Mouse (Mus musculus): ENCODE data around the gene Tepsin.

Gene Tepsin

DNA sequence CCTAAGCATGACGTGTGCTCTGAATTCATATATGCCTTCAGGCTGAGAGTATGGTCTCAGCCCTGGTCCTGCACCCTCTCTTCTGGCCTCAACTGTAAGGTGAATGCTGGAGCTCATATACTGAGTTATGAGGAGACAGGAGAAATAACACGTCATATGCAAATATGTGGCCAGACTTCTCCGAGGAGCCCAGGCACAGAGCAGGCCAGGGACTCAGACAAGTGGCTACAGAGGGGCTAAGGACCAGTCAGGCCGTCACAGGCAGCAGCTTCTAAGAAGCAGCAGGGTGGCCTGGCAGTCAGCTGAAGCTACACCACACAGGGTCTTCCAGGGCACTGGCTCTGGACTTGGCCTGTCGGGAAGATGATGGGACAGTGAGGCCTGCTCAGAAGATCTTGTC, 35.2 kb downstream of the Tepsin start:
- DNase-seq: no peak

DNA sequence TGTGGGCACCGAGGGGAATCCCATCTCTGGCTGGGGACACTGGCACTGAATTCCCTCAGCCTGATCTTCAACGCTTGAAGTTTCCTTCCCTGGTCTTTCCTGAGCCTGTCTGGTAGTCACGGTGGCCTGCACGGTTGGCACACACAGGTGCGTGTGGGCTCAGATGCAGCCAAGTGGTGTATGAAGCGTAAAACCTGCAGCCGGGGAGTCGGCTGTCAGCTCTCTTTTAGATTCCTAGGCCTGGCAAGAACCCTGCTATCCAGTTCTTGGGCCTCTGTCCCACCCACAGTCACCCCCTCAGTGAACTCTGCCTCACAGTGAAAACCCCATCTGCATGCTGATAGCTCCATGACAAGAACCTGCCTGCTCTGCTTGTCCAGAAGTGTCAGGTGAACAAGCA, 37.9 kb downstream of the Tepsin start:
- DNase-seq: no peak

DNA sequence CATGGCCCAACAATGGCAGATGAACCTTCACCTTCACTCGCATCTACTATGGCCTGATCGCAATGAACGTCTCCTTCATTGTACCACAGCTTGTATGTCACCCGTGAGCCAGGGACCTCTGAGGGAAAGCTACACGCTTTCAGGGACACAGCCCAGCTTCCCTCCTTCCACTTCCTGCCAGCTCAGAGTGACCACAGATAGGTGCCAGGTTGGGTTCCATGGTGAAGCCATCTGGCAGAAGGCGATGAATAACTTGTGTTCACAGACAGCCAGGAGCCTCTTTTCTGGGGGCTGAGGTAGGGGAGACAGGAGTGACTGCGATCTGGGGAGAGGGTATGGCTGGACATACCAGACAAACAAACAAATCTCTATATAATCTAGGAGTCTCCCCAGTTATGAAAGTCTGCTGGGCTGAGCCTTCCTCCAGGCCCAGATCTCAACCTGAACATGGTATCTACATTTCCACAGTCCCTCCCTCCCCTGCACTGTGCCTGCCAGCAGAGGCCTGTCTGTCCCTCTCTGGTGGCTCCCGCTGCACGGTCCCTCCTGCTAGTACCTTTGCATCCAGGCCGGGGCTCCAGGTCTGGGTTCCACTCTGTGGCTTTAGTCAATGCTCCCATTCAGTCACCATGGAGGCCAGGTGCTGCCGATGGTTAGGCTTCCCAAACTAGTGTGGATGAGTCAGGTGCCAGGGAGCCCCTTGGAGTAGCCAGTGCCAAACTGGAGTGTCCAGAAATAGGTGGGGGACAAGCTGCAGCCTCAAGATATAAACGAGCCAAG, 42.4 kb downstream of the Tepsin start:
- DNase-seq: no peak

DNA sequence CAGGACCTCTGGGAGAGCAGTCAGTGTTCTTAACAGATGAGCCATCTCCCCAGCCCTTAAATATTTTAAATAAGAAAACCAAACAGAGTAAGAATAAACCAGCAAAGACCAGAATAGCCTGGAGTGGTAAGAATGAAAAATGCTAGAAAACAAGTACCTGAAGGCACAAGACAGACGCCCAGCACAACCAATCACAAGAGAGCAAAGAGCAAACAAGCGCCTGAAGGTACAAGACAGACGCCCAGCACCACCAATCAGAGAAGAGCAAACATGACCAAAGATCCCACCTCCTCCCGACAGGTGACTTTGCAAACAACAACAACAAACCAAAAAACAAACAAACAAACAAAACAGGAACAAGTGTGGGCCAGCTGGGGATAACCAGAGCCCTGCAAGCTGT, 44.7 kb downstream of the Tepsin start:
- no peak for DNase-seq

DNA sequence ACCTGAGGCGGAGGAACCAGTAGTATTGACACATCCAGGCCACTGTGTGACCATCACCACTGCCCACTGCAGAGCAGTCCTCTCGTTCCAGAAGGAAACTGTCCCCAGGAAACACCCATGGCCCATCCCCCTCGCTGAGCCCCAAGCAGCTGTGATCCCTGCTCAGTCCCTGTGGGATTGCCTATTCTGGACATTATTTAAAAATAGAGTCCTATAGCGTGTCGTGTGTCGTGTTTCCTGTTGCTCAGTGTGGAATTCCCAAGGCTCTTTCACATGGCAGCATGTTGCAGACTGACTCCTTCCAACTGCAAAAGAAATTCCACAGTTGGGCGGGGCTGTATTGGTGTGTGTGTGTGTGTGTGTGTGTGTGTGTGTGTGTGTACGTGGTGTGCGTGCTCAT, 46.3 kb downstream of the Tepsin start:
- DNase-seq: peak; percentile 67

DNA sequence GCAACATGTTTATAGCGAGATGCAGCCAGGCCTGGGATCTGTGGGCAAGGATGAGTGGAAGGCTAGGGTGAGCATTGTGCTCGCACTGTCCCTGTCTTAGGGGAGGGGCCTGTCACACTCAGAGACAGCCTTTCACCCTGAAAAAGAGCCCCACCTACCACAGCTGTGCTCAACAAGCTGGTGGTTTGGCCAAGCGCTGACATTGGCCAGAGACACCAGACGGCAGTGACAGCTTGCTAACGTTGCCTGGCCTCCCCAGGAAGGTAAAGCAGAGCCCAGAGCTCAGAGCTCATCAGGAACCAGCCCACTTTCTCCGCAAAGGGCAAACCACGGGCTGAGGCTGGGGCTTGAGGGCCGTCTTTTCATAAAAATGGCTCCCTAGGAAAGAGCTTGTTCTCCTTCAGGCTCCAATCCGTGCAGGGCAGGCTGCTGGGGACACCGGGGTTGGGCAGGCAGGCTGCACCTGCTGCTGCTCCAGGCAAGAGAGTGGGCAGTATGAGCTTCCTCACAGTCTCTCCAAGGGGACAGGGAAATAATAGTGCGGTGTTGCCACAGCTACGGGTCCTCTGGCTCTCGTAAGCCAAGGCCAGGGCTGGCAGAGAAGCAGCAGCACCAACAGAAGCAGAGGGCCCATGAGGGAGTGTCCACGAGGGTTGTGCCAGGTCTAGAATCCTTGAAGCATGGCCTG, 47.3 kb downstream of the Tepsin start:
- DNase-seq: no peak

DNA sequence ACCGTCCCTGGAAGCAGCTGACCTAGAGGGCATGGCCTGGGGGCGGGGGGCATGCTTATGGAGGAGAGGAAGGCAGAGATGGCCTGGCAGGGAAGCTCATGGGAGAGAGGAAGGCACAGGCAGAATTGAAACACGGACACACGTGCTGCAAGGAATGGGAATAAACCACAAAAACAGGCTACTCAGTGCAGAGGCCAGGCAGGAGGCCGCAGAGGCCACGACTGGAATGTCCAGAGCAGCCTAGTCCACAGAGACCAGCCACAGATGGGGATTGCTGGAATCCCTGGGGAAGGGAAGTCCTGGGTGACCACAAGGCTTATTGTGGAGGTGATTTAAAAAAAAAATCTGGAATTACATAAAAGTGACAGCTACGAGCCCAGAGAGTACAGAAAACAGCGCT, 49.5 kb downstream of the Tepsin start:
- DNase-seq: no peak

DNA sequence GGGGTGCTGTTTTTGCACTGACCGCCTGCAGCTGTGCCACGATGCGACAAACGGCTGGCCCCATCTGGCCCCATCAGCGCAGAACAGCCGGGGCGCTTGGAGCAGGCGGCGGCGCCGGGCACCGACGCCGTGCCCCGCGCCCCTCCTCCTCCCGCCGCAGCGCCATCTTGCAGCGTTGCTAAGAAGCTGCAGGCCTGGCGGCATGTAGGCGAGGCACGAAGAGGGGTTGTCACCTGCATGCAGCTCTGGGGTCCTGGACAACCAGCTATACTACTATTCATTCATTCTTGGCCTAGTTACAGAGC, 50.3 kb downstream of the Tepsin start:
- DNase-seq: no peak

DNA sequence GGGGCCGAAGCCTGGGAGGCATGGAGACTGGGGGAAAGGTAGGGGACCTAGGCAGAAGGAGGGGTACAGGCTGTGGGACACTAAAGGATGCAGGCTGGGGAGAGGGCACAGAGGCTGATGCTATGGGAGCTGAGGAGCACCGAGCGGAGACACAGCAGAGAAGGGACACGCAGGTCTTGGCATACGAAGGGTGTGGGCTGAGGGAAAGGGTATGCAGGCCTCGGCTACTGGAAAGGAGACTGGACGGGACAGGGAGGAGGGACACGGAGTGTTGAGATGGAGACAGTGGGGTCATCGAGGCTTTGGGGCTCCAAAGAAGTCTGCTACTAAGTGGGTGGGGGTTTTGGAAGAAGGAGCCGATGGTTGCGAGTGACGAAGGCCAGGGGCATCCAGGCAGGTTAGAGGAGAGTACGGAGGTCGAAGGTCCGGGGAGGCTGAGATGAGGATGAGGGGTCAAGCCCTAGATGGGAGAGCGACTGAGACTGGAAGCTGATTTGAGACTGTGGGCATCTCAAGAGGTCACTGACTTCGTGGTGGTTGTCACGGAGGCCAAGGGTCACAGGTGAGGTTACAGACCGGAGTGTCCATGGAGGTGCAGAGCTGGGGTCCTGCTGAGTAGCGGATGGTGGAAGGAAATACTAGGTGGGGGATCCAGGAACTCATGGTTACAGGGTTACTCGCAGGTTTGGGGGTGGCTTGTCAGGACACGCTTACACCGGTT, 50.8 kb downstream of the Tepsin start:
- DNase-seq: no peak

DNA sequence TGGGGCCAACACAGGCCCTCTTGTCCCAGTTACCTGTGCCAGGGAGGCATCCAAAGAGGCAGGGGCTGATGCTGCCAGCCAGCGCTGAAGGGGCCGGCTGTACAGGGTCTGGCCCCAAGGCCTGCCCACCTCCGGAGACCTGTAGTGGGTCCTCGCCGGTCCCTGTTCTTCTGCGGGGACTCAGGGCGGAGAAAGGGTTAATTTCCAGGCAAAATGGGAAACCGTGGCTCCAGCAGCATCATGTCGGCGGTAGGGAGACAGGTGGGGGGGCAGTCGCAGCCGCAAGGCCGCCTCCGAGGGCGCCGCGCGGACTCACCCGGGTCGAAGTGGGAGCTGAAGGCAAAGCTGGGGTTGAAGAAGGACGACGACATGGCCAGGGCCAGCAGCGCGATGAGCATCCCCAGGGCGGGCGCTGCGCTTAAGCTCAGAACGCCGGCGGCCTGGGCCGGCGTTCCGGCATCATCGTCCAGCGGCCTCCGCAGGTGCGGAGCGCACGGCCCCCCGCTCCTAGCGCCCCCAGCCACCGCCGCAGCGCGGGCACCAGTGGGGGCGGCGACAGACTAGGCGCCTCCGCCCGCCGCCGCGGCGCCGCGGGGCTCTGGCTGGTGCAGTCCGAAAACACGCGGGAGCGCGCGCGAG, 51.9 kb downstream of the Tepsin start, which contains the start of gene Aatk:
Gene Aatk, minus strand, starts transcription at position 615 of the 639 bp plus-strand sequence.
- peak; percentile 38 for DNase-seq

DNA sequence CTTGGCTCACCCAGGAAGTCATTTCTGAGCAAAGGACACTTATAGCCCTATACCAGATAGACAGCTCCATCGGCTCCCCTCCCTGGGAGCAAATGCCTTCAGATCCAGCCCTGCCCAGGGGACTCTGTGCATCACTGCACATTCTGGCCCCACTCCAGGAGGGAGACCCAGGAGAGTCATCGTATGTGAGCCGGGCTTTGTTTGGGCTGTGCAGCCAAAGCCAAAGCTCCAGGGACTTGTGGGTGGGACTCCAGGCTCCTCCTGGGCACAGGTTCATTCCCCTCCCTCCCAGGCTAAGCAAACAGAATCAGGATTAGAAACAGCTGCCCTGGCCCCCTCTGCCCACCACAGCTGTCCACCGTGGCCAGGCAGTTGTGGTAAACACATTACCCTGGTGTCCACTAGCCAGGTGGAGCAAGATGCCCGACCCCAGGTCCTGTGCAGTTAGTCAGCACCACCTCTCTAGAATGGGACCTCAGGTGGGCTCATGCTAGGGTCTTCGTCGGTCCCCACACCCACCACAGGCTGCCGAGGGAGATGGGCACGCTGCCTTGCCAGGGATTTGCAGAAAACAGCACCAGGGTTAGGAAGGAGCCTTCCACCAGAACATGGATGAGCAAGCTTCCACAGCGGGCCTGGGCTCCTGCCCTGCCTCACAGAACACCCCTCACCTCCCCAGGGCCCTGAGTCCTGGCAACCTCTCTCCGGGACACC, 52.5 kb downstream of the Tepsin start:
- peak; percentile 73 for DNase-seq

DNA sequence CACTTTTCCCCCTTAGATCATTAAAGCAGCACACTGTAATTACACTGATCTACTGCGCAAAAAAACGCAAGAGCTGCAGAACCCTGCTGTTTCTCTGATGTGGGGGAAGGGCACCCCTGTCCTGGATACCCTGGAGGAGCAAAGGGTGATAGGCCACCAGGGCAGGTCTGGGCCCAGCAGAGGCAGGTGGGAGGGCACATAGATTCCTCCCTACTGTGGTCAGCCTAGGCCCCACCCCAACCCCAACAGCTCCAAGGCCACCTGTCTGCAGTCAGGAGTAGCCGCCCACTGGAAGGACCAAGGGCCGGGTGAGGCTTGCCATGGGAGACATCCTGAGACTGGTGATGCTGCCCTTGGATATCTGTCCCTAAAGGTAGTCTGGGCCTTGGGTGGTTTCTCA, 53.2 kb downstream of the Tepsin start:
- DNase-seq: no peak

DNA sequence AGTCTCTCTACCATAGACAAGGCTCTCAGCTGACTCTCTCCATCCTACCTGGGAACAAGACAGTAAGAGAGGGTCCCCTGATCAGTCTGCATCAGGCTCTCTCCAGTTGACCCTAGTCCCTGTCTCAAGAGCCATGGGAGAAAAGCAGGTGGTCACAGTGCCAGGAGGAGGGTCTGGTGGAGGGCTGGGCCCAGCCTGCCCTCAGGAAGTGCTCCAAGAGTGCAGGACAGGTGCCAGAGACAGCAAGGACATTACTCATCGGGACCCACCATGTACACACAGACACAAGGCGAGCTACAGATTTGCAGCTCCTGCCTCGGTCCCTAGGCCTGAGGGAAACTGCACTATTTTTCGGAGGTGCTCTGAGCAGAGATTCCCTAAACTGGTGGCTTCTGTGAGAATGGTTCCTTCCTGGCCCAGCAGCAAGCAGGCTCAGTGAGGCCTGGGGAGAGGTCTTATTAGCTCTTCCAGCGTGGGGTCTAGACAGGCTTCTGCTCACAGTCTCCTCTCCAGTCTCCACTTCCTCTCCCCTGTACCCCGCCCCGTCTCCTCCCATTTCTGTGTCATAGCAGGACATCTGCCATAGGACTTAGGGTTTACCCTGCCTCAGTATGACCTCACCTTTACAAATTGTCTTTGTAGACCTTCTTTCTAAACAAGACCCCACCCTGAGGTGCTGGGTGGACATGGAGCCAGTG, 56.2 kb downstream of the Tepsin start:
- no peak for DNase-seq

DNA sequence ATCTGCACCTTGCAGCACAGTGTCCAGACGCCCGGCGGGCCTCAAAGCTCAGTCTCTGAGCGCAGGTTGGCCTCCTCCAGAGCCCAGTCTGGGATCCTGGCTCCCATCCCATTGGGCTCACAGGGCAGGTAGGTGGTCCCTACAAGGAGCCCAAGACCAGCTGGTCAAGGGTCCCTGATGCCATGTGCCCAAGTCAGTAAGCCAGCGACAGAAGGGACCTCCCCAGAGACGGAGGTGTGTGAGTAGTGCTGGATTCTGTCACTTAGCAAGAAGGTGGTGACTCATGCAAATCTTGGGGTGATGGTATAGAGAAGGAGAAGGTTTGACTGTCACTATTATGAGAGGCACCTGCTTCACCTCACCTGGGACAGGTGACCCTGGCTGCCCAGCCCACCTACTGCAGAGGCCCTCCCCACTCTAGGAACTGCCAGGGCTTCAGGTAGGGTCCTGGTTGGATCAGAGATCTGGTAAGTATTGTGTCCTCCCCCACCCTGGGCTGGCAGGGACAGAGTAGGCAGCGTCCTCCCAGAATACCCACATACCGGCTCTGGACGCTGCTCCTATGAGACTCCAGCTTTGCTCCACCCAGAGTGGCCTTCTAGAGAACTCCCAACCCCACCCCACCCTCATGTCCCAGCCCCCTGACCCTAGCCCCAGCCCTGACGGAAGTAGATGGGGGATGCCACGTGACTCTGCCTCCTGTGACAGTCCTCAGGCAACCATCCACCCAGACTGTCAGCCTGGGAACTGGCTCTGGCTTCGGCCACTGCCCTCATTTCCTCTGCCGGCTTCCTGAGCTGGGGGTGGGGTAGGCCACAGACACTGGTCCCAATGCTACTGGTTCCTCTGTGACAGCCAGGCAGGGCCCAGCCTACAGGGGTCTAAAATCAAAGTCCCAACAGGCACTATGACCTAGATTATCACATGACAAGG, 57.1 kb downstream of the Tepsin start:
- DNase-seq: peak; percentile 87
